Mouse (Mus musculus): ENCODE results near the gene Ripor1.

GRCm38 (mm10) chr8:105640511-105640910 lies 35.5 kb downstream of the Ripor1 start:
- TF ChIP-seq CTCF (IDR thresholded peaks at IDR 0.05; ENCODE audit: low read depth) (no peak), EP300 (IDR thresholded peaks at IDR 0.05; ENCODE audit: low read depth) (no peak)
